Mouse (Mus musculus) Patski (cell line): ENCODE measurements at regions not wholly inside any gene's neighbourhood (a gene's known extent, or its start where the extent isn't known, plus 50 kb on each side); places are given as distances from the start of the nearest gene placed in this dataset.

Experiments
- ATAC-seq: fragments of 100-300 bp; one replicate; pipeline ENCODE4 v1.8.0; 2021
- CTCF ChIA-PET: fragments of 350-600 bp; sonication (Branson Sonifier 250); formaldehyde crosslinking; loops from one replicate; lab custom pipeline; 2022; ENCODE audit warnings: inconsistent platforms; lab: Charles Lee
- POLR2A ChIA-PET: fragments of 350-600 bp; sonication (Branson Sonifier 250); formaldehyde crosslinking; loops from one replicate; lab custom pipeline; 2022; ENCODE audit warnings: antibody characterized with exemption, inconsistent platforms; lab: Charles Lee
- DNase-seq: peaks from one replicate; pipeline ENCODE4 v3.0.0-alpha.2; 2011; ENCODE audit warnings: low read depth, low spot score
- H3K27me3 ChIP-seq: fragments of 371-371 bp; one replicate; pipeline ENCODE4 v1.5.1; 2021
- CTCF ChIP-seq: fragments of 100-300 bp; IDR thresholded peaks from one replicate; pipeline ENCODE4 v1.5.1; 2021
- in situ Hi-C: fragments of 300-500 bp; cut with MboI; formaldehyde crosslinking; loops from 3 replicates; pipeline ENCODE4 v1.11.1; 2018; ENCODE audit warnings: low pct_unique_long_range_greater_than_20kb, mixed read lengths

DNA sequence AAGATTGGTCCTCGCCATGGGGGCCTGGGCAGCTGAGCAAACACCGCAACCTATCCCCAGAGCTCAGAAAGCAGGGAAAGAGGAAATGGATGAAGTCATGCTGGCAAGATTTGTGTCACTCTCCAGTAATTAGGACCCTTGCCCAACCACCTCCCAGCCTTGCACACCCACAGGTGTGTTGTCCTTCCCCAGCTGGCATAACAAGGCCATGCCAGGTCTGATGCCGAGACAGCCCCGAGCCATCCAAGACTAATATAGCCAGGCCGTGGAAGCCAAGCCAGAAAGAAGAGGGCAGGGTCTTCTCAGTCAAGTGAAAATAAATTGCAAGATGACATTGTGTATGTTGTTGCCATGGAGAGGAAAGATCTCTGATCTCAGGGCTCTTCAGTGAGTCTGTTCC, 164.3 kb downstream of the Snx19 start:
- no peaks in the 10 kb centered on the region for H3K27me3 ChIP-seq
- ATAC-seq (no peak), DNase-seq (no peak)
- CTCF ChIA-PET = interaction anchor here (1.5 kb wide), 1 partner anchor 13 kb away, joined by 3 read pairs; no protein-coding TSS in a partner anchor
- no peak for TF ChIP-seq CTCF
- POLR2A ChIA-PET = no interaction called here
- in situ Hi-C loops = no loop called here

DNA sequence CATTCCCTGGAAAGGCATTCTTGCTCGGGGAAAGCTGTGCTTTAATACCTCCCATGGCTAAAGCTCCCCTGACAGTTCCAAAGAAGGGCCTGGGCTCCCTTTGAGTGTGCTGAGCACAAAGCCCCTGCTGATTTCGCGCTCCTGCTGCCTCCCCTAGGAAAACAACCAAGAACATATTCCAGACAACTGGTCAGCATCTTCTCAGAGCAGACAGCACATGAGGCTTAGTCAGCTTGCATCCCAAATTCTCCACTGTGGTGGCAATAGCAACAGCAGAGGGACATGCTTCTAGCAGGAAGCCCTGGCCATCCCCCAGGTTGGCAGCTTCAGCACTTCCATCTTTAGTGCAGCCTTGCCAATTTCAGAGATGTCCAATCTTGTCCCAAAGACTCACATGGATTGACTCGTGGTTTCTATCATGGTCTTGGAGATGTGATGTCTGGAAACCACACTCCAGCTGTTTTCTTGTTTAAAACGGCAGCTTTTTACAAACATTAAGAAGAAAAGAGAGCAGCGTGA, 163.8 kb downstream of the Snx19 start:
- H3K27me3 ChIP-seq = no peaks in the 10 kb centered on the region
- in situ Hi-C loops = no loop called here
- POLR2A ChIA-PET = no interaction called here
- no peak for ATAC-seq
- no peak for TF ChIP-seq CTCF
- CTCF ChIA-PET = interaction anchor here (1.5 kb wide), 1 partner anchor 13 kb away, joined by 3 read pairs; no protein-coding TSS in a partner anchor
- no peak for DNase-seq

DNA sequence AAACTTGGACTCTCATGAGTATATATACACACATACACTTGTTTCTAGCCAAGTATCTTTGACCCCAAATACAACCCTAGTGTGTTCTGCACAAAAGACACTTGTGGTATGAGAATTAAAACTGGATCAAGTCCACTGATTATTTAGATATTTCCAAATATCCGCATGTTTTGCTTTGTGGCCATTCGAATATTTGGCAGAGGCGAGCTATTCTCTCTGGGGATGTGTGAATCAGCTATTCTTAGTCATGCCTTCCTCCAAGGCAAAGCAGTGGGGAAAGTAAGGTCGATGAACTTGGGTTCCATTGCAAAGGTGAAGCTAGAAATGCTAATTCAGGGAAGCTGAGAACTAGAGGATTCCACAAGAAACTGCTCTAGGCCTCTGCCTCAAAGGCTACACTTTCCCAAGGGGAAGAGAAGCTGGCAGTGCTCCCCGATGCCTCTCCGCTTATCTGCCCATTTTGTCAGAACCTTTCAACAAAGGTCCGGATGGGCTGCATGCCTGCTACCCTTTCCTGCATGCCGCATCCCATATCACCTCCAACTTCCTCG, 154.4 kb downstream of the Snx19 start:
- in situ Hi-C loops = no loop called here
- ATAC-seq (no peak), DNase-seq (no peak)
- ChIA-PET POLR2A (no interaction called here), CTCF (interaction anchor here (1.5 kb wide), 1 partner anchor 33 kb away, joined by 3 read pairs; no protein-coding TSS in a partner anchor)
- H3K27me3 ChIP-seq = no peaks in the 10 kb centered on the region
- no peak for TF ChIP-seq CTCF

DNA sequence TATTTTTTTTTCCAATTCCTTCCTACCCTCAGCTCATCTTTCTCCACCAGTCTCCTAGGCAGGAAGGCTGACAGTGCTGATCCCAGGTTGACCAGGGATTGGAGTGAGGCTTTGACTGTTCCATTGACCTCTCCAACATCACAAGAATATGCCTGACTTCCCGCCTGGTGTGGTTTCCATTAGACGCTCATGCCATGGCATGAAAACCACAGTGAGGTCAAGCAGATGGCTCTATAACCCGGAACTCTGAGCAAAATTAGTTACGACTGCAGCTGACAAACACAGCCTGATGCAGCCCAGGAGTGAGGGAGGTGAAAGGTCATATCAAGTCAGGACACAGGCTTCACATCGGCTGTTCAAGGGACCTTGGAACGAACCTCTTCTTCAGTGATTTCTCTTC, 153.6 kb downstream of the Snx19 start:
- no peaks in the 10 kb centered on the region for H3K27me3 ChIP-seq
- ATAC-seq (no peak), DNase-seq (no peak)
- in situ Hi-C loops = no loop called here
- no peak for TF ChIP-seq CTCF
- CTCF ChIA-PET = interaction anchor here (1.2 to 1.5 kb wide), 2 partner anchors 14 to 32 kb away, joined by 3 read pairs; no protein-coding TSS in a partner anchor
- POLR2A ChIA-PET = interaction anchor here (0.6 kb wide), 2 partner anchors 53 to 62 kb away, joined by 3 to 4 read pairs; no protein-coding TSS in a partner anchor

DNA sequence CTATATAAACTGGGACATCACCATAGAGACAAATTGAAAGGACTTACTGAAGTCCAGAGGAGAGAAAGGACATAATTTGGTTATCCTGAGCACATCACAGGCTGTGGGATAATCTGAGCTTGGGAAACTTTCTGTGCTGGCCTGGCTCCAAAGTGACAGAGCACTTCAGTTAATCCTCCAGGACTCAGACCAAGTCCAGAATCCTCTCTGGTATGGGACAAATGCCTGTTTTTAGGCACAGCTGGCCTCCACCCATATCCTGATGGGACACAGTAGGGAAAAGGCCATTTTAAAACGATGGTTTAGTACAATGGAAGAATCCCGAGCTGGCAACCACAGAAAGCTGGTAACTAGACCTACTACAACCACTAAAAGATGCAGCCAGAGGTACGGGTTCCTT, 151.3 kb downstream of the Snx19 start:
- no peak for TF ChIP-seq CTCF
- in situ Hi-C loops = no loop called here
- no peaks in the 10 kb centered on the region for H3K27me3 ChIP-seq
- ATAC-seq (no peak), DNase-seq (no peak)
- ChIA-PET CTCF (no interaction called here), POLR2A (no interaction called here)

DNA sequence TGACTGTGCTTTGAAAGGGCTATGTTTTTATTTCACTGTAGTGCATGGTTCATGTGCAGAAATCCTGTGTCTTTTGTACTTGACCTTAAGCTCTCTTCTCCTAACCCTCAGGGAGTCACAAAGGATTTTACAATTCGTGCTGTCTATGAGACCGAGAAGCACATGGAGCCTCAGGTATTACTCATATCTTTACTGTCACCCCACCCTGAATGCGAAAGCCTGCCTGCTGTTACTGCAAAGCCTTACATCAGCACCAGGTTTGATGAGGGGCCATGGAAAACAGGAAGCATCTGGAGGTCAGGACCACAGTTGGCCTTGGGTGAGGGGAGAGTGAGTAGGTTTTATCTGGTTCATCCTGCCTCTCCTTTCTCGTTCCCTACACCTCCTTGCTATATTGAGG, 150.3 kb downstream of the Snx19 start:
- no peaks in the 10 kb centered on the region for H3K27me3 ChIP-seq
- no peak for ATAC-seq
- DNase-seq = no peak
- no peak for TF ChIP-seq CTCF
- ChIA-PET POLR2A (no interaction called here), CTCF (no interaction called here)
- in situ Hi-C loops = no loop called here

DNA sequence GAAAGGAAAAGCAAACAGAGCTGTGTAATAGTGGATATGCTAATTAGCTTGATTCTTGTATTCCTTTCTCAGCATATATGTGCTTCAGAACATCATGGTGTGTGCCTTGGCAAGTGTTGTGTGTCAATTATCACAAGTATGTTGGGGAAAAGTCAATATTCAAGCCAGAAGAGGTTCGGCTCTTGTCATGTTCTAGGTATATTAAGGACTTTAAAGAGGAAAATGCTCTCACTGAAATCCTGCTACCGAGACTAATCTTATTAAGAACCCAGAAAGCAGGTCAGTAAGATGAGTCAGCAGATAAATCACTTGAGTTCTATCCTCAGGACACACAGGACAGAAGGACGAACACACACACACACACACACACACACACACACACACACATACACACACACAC, 148.6 kb downstream of the Snx19 start:
- no peak for DNase-seq
- in situ Hi-C loops = no loop called here
- TF ChIP-seq CTCF = no peak

DNA sequence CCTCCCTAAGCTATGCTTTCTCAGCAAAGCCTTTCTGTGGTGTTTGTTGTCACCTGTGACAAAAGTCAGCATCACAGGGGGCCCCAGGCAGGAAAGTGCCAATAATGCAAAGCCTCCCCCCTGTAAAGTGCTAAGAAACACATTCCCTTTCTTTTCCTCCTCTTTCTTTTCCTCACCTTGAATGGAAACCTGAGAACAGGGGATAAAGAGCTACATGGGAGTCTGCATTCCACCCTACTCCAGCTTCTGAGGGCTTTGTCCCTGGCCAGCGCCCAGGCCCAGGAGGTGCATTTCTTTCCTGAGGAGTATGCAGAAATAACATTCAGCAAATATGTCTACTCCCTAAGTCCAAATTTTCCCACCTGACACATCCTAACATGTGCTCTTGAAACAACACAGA, 146.4 kb downstream of the Snx19 start:
- DNase-seq (no peak), ATAC-seq (no peak)
- ChIA-PET POLR2A (no interaction called here), CTCF (interaction anchor here (1.3 to 1.8 kb wide), 3 partner anchors 16 to 92 kb away, joined by 3 to 6 read pairs (median 4); no protein-coding TSS in a partner anchor)
- in situ Hi-C loops = no loop called here
- H3K27me3 ChIP-seq = no peaks in the 10 kb centered on the region
- TF ChIP-seq CTCF = no peak

More for the DNA sequence above, 148.6 kb downstream of the Snx19 start:
- ChIA-PET POLR2A (no interaction called here), CTCF (no interaction called here)
- H3K27me3 ChIP-seq = no peaks in the 10 kb centered on the region
- no peak for ATAC-seq

DNA sequence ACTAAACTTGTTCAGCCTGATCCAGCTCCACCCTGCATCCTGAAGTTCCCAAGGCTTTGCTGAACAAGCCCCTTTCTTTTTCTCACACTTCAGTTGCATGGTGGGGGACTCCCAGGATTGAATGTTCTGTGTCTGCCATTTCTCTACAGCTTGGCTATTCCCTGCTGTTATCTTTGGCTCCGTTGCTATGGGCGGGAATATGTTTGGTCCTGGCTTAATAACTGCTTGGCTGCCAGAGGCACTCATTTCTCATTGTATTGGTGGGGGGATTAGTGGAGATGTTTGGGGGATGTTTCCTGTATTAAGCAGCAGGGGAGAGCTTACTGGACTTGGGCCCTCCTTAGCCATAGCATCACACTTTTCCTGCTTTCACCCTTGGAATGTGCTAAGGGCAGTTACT, 144.1 kb downstream of the Snx19 start:
- ChIA-PET CTCF (interaction anchor here (1.2 kb wide), 1 partner anchor 10 kb away, joined by 3 read pairs; no protein-coding TSS in a partner anchor), POLR2A (interaction anchor here (1.5 kb wide), 1 partner anchor 9 kb away, joined by 4 read pairs; no protein-coding TSS in a partner anchor)
- no peaks in the 10 kb centered on the region for H3K27me3 ChIP-seq
- ATAC-seq = peak; percentile 17
- in situ Hi-C loops = no loop called here
- TF ChIP-seq CTCF = no peak
- no peak for DNase-seq

DNA sequence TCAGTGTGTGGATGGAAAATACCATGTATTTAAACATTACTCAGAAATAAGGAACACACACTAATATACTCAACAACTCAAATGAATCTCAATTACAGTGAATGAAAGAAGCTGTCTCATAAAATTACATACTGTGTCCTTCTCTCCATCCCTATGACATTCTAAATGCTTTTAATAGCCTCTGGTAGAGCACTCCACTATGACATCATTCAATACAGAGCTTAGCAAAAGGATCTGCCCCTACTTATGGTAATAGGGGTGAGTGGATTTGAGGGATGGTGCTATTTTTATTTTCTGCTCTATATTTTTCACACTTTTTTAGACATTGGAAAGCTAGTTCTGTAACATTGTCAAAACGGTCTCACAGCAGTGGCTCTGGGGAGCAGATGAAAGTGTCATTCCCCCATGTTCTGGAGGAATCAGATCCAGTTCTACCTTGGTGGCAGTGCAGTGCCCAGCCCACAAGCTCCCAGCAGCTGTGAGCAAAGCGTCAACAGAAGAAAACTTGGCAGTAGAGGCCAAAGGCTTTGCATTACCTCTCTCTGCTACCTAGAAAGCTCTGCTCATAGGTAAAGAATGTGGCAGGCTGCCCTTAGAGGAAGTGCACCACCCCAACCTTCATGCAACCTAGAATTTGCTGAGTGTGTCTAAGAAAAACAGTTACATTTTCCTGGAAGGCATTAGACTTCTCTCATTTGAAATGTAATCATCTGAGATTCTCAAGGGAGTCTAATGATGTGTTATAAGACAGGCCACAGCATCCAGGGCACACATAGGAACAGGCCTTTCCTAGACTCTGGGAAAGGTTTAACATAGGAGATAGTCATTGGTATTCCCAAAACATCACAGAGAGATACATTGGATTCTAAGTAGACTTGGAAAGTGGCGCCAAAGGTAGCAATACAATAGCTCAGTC, 138.1 kb downstream of the Snx19 start:
- no peak for TF ChIP-seq CTCF
- DNase-seq = no peak
- ATAC-seq = no peak
- in situ Hi-C loops = no loop called here
- ChIA-PET POLR2A (no interaction called here), CTCF (interaction anchor here (1.1 kb wide), 1 partner anchor 85 kb away, joined by 3 read pairs; no protein-coding TSS in a partner anchor)
- H3K27me3 ChIP-seq = no peaks in the 10 kb centered on the region
